In the genomic region with DNA sequence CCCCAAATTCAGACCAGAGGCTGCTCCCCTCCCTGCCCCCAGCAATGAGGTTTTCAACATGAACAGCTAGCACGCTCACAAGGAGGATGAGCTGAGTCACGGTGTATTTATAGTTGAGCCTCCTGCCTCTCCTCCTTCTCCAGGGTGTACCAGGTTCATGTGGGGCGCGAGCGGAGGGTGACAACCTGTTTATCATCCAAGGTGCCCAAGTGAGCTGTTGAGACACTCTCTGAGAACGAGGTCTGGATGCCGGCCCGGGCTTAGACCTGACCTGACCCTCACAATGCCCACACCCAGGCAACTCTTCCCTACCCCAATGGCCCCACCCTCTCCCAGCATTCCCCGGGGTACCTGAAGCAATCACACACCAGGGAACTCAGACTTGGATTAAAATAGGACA, we compare ENCODE assay signal across 11 mouse cellular contexts. TPM values are rescaled to one million over a fixed set of nuclear protein-coding genes. Genes with fewer than 3 reads are reported as not detected.
A peak's percentile ranks its signal among the peaks of the same experiment; 100 is the strongest.
DNase-seq lines count a peak whose midpoint lies in the region; ATAC-seq lines count a peak whose summit lies in the region.
"Had no signal": no experiment of that assay in that cellular context is flagged by ENCODE, and none has a peak within 500 bp of the region (broad histone marks: within the 10 kb centered on the region; RNA-seq: fewer than 3 reads in every experiment).

No protein-coding gene starts in this region.

- H3K36me3 ChIP-seq in heart, embryonic 12.5 days = no peaks in the 10 kb centered on the region

- peak; percentile 62 for ATAC-seq in common myeloid progenitor, adult 5-6 weeks (replicated peaks; ENCODE audit: low read depth, poor library complexity, severe bottlenecking)
- ATAC-seq in heart, embryonic 12.5 days (ENCODE audit: insufficient number of reproducible peaks, low FRiP score) = peak; percentile 16; the same call in 1 of the 2 replicates

- peak overlapping the region; percentile 41 for H3K4me2 ChIP-seq in heart, embryonic 12.5 days
- H3K4me2 ChIP-seq: lung, embryonic 14.5 days had no signal

- H3K27ac ChIP-seq in heart, embryonic 12.5 days (ENCODE audit: poor library complexity, severe bottlenecking) = peak overlapping the region; percentile 82
- H3K27ac ChIP-seq: kidney, postnatal 0 days had no signal

- intact Hi-C loops in left cerebral cortex, postnatal 10 days (cut with DNase I) = no loop called here

- H3K4me3 ChIP-seq in heart, embryonic 12.5 days = no peak overlapping the region

- DNase-seq in left cerebral cortex, adult 18-20 months (ENCODE audit: low spot score in 2 of 2) = peak; percentile 50 to 55
- no peak for DNase-seq in left cerebral cortex, postnatal 10 days (ENCODE audit: extremely low spot score in 1 of 2, low spot score in 2 of 2)
- peak; percentile 45 for DNase-seq in lung, postnatal 36 days
- no peak for DNase-seq in spleen, postnatal 10 days (ENCODE audit: low spot score in 2 of 2)
- DNase-seq in adipocyte (ENCODE audit: low spot score) = no peak
- no peak for DNase-seq in kidney, postnatal 4 days
- DNase-seq: lung, embryonic 14.5 days; thymus, postnatal 14 days had no signal

- H3K9ac ChIP-seq in heart, embryonic 12.5 days = no peak overlapping the region
- H3K9ac ChIP-seq: lung, embryonic 14.5 days had no signal

- H3K27me3 ChIP-seq in heart, embryonic 12.5 days (replicated peaks) = no peaks in the 10 kb centered on the region

- 45% methylated on average over 9 of the region's 9 CpGs for WGBS in heart, embryonic 12.5 days

- H3K9me3 ChIP-seq in heart, embryonic 12.5 days (replicated peaks) = peaks cover 3% of the 10 kb centered on the region; the same call in 1 of the 2 replicates

- H3K4me1 ChIP-seq in heart, embryonic 12.5 days (replicated peaks) = peaks cover 39% of the 10 kb centered on the region

RNA-seq across cellular contexts. Expression of a gene that starts 12.6 kb away (rescaled TPM):
- 10 to 100 TPM; 18.7 to 24.4 TPM for total RNA-seq in left cerebral cortex, adult 18-20 months (2021)
- 10 to 100 TPM; 26.1 to 26.2 TPM for total RNA-seq in left cerebral cortex, postnatal 10 days (2021)
- 27.9 and 36.1 TPM in 2 replicates for total RNA-seq in common myeloid progenitor, adult 5-6 weeks (2017)
- polyA plus RNA-seq in heart, embryonic 12.5 days (2016; fragmentation: Nextera tagmentation; extraction: Ambion mirVana) = 14.9 and 18.1 TPM in 2 replicates

RNA-seq across cellular contexts. Expression of a gene that starts 14.6 kb away (rescaled TPM):
- under 1 TPM; 0.30 to 0.35 TPM for total RNA-seq in left cerebral cortex, adult 18-20 months (2021)
- under 1 TPM; 0.66 to 0.87 TPM for total RNA-seq in left cerebral cortex, postnatal 10 days (2021)
- total RNA-seq in common myeloid progenitor, adult 5-6 weeks (2017) = not detected in 2 replicates
- polyA plus RNA-seq in heart, embryonic 12.5 days (2016; fragmentation: Nextera tagmentation; extraction: Ambion mirVana) = 90.7 and 93.9 TPM in 2 replicates
- polyA plus RNA-seq: lung, embryonic 14.5 days had no signal

RNA-seq across cellular contexts. Expression of a gene that starts 42.7 kb away (rescaled TPM):
- total RNA-seq in left cerebral cortex, adult 18-20 months (2021) = under 1 TPM in 1 of 2 experiments, not detected in 1; 0.40 TPM
- not detected for total RNA-seq in left cerebral cortex, postnatal 10 days (2021)
- not detected in 2 replicates for total RNA-seq in common myeloid progenitor, adult 5-6 weeks (2017)
- polyA plus RNA-seq in heart, embryonic 12.5 days (2016; fragmentation: Nextera tagmentation; extraction: Ambion mirVana) = 0.42 and 0.44 TPM in 2 replicates

RNA-seq across cellular contexts. Expression of a gene that starts 46.4 kb away (rescaled TPM):
- 1 to 10 TPM; 2.2 to 3.8 TPM for total RNA-seq in left cerebral cortex, adult 18-20 months (2021)
- total RNA-seq in left cerebral cortex, postnatal 10 days (2021) = 1 to 10 TPM; 3.3 to 3.7 TPM
- not detected in 2 replicates for total RNA-seq in common myeloid progenitor, adult 5-6 weeks (2017)
- 4.5 TPM in 2 replicates for polyA plus RNA-seq in heart, embryonic 12.5 days (2016; fragmentation: Nextera tagmentation; extraction: Ambion mirVana)

RNA-seq across cellular contexts. Expression of a gene that starts 53.6 kb away (rescaled TPM):
- not detected for total RNA-seq in left cerebral cortex, adult 18-20 months (2021)
- not detected for total RNA-seq in left cerebral cortex, postnatal 10 days (2021)
- total RNA-seq in common myeloid progenitor, adult 5-6 weeks (2017) = not detected in 2 replicates
- not detected in 2 replicates for polyA plus RNA-seq in heart, embryonic 12.5 days (2016; fragmentation: Nextera tagmentation; extraction: Ambion mirVana)
- polyA plus RNA-seq: kidney, postnatal 0 days; lung, embryonic 14.5 days had no signal

Comparison
In these comparisons a context has a peak if more than half of its experiments do, and no peak if none do; other contexts are left out.
1. DNase-seq: peak in left cerebral cortex, adult 18-20 months (2 of 2) and lung, postnatal 36 days (single experiment); none in left cerebral cortex, postnatal 10 days (0 of 2), spleen, postnatal 10 days (0 of 2), adipocyte (single experiment) and kidney, postnatal 4 days (0 of 2).